Mouse (Mus musculus) cerebellum, postnatal 14 days (tissue): ENCODE results near the gene Syndig1.
A peak's percentile ranks its signal among the peaks of the same experiment; 100 is the strongest.

Experiments used
- DNase-seq, 2 experiments: peaks; one replicate each; pipeline ENCODE4 v3.0.0; 2021; ENCODE audit warnings: mixed read lengths in 2 of 2

The Syndig1 gene

DNA sequence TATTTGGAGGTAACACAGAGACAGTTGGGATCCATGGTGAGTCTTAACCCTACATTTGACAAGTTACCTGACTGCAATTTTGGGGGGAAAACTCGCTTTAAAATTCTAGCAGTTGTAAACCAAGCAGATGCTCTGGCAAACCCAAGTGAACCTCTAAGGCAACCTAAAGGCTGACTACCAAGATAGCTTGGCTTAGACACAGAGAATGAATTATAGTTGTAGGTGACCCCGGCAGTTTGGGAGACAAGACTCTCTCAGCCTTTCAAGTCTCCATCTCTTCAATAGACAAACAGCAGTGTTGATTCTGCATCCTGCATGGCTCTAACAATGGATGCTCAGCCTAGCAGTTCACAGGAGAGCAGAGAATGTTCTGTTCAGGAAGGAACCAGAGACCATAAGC is at the start of gene Syndig1:
Syndig1 (plus strand) TSS at position 301 of the 400 bp plus-strand sequence.
- DNase-seq = no peak

DNA sequence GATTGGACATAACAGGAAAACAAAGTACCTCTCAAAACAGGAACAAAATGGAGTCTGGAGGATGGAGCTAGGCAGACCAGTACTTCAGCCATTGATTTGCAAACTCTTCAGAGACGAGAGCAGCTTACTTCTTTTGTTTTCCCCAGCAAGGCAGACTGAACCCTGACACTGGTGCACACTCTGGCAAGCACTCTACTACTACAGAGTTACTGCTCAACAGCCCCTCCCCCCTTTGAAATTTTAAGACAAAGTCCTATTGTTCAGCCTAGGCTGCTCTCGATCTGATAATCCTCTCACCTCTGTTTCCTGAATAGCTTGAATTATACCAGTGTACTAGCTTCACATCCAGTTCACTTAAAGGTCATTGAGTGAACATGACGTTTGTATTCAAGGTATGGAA is 30.4 kb upstream of the Syndig1 start:
- DNase-seq = no peak

DNA sequence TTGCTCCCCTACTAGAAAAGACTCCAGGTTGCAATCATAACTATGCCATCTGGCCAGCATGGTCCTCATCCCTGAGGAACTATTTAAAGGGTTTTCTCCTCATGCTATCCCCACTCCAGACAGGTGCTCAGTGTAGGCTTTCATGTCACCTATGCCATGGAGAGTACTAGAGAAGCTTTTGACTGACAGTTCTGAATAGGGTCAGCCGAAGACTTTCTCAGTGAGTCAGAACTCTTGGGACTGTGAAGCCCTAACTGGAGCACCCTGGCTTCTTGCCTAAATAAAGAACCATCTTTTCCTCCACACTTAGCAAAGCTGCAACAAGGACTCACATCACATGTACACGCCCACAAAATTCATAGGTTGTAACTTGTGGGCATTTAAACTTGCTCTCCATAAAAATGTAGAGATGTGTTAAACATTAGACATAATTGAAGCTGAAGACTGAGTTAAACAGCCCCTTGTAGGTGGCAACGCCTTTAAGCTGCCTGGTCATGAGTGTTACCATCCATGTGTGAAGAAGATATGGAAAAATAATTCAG is 24.3 kb upstream of the Syndig1 start:
- DNase-seq = no peak

GRCm38 (mm10) chr2:149805256-149805655 is 23.8 kb upstream of the Syndig1 start:
- DNase-seq = no peak

- DNase-seq = no peak
Measured at GRCm38 (mm10) chr2:149812899-149813298, 16.1 kb upstream of the Syndig1 start.

GRCm38 (mm10) chr2:149818395-149818794 is 10.6 kb upstream of the Syndig1 start:
- DNase-seq = no peak

- DNase-seq = no peak
Measured at GRCm38 (mm10) chr2:149819751-149820150, 9.3 kb upstream of the Syndig1 start.

DNA sequence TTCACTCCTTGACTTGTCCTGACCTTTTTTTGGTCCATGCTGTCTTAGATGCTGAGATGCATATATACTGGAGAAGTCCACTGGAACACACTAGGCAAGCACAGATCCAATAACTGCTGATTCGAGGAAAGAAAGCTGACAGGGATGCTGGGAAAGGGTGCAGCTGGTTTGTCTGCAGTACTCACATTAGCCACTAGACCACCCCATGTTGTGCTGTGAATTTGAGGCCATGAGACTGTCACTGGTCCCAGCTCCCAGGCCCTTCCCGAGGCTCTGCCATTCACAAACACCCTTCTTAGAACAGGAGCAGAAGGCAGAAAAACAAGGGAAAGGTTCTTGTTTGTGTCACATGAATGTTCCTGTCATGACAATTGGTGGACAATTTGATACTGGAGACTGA is 8.8 kb upstream of the Syndig1 start:
- no peak for DNase-seq

GRCm38 (mm10) chr2:149829955-149830535 is 1.0 kb downstream of the Syndig1 start:
- DNase-seq = peak; percentile 65 to 68

- peak; percentile 79 for DNase-seq
Measured at GRCm38 (mm10) chr2:149830536-149831458, 1.8 kb downstream of the Syndig1 start, which contains the start of gene C530025M09Rik. TSS of gene C530025M09Rik (minus strand) at chr2:149831213.

DNA sequence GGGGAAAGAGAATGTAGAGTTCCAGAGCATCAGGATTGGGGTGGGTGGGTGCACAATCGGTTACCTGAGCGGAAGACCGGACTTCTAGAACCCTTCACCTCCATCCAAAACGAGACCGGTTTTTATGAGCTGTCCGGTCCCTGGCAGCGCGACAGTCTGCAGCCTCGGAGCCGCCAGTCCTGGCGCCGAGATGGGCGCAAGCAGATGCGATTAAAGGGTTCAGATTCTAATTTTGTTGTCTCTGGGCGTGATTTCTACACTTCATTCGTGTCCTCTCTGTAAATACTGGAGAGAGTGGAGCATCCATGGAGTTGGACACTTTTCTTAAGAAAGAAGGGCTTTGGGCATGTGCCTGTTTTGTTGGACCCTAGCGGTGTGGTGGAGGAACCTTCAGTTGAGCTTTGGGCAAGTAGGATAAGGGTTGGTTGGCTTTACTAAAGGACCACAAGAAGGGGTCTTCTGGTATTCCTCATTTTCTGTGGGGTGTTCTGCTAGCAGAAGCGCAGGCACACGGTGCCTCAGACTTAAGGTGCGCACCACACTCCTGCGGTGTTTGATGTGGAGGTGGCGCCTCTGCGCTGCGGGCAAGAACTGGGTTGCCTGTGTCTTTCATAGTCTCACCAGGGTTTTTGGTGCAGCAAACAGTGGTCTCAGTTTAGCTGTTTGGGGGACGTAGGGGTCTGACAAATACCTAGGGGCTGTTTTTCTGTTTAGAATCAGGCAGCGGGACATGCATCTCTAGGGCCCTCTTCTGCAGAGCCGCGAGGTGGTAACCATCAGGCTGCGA is 2.6 kb downstream of the Syndig1 start:
- peak; percentile 52 to 69 for DNase-seq

DNA sequence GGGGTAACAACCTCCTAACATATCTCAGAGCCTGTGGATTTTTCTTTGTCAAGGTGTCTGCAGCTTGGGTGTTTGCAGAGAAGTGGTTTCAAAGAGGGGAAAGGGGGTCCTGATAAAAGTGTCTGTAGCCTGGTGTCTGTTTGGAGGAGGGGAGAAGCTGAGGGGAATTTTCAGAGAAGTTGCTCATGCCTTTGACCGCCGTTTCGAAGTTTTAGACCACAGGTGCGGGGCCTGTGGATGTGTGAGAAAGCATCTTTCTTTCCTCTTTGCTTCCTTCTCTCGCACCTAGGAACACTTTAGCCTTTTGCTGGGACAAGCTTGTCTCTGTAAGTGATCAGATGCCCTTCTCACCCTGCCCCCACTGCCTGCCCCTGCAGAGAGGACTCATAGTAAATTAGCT is 3.3 kb downstream of the Syndig1 start:
- DNase-seq = peak; percentile 8 to 22

DNA sequence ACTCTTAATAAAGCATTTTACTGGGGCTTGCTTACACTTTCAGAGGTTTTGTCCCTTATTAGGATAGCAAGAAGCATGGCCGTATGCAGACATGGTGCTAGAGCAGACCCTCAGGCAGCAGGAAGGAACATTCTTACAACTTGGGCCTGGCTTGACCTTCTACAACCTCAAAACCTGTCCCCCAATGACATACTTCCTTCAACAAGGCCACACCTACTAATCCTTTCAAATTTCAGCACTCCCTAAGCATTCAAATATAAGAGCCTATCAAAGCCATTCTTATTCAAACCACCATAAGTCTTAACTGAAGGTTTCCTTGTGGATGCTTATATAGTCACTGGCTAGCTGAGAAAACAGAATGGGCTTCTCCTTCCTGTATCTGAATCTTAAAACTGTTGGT is 6.1 kb downstream of the Syndig1 start:
- no peak for DNase-seq

DNA sequence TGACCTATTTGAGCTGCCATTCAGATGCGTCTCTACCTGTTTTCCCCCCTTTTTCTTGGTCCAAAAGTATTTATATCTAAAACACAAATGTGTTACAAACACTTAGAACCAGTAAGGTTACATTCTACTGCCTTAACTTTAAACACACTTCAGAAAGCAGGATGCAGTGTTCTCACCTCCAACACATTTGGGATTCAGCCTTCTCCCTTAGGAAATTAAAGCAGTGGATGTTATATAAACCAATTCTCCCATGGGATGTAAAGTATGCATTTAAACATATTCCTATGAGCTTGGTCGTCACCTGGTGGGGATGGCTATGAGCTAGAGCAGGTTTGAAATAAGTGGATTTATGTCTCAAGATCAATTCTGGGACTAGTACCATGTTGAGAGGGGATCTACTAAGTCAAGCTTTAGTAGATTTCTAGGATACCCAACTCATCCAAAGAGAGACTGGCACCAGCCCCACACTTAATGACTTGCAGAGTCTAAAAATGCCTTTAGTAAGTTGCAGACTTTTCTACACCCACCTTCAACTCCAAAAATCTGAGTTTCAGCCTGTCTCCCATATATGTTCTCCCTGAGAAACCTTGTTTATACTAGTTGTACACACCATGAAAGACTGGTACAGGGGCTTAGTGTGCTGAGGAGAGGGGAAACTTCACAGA is 7.6 kb downstream of the Syndig1 start:
- DNase-seq = no peak

- peak; percentile 22 to 66 for DNase-seq
Measured at GRCm38 (mm10) chr2:149839666-149840065, 10.7 kb downstream of the Syndig1 start.

DNA sequence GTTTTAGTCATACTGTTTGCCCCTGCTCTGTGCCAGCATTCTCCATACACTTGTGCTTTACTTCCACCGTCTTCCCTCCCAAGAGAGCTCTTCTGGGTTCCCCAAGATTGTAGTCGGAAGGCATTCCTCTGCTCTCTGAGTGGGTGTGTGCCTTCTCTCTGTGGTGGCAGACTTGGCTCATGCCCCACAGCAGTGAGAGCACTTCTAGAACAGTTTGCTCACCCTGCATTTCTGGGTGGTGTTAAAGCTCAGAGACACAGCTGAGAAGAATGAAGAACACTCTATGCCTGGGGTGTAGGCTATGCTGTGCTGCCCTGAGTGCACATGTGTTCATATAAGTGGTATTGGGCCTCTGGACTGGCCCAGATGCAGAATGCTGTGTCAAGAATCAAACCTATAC is 15.6 kb downstream of the Syndig1 start:
- DNase-seq = no peak

DNA sequence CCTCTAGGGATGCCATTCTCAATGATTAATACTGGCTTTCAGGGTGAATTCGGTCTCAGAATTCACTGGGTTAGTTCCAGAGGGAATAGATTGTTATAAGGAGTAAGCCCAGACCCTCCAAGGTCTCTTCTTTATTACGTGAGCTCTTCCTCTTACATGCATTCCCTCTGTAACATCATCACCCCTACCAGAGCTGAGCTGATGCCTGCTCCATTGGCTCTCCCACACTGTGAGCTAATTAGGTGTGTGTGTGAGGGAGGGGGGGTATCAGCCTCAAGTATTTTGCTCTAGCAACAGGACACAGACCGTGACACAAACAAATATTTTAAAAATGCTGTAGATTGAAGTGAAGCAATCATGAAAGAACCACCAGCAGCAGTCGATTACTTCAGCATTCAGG is 19.8 kb downstream of the Syndig1 start:
- no peak for DNase-seq

GRCm38 (mm10) chr2:149861002-149861401 is 32.0 kb downstream of the Syndig1 start:
- DNase-seq = no peak

- no peak for DNase-seq
Measured at GRCm38 (mm10) chr2:149865914-149866435, 37.0 kb downstream of the Syndig1 start.

DNA sequence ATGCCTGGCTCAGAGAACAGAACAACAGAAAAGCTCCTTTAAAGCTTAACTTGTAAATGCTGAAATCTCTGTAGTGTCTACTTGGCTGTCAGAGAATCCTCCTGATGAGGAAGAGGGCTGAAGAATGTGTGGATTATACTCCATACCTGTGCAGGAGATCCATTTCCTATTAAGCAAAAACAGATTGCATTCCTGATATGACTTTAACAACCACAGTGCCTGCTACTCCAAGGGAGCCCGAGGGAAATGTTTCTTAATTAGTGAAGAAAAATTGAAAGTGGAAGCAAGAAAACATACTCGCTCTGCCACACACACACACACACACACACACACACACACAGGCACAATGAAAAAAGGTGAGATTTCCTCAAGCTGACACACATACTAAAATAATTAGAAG is 41.5 kb downstream of the Syndig1 start:
- DNase-seq = no peak

- no peak for DNase-seq
Measured at GRCm38 (mm10) chr2:149872496-149872895, 43.5 kb downstream of the Syndig1 start.

DNA sequence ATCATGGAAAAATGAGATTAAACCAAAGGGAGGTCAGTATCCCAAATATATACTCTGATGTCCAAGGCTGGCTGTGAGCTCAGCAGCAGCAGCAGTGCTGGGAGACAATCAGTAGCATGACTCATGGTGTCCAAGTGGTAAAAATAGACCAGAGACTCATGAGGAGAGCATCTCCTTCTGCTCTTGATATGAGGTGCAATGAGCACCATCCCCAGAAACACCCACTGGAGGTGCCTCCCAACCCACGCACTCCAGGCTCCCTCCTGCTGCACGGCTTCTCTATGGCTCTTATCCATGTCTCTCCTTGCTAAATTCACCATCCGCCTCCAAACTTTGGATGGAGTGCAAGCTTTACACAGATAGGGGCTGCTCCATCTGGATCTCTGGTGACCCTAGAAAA is 44.3 kb downstream of the Syndig1 start:
- peak in 1 of 2 experiments; percentile 45 for DNase-seq
